Mouse (Mus musculus): ENCODE data around the gene Lctl. TPM values are rescaled to one million over a fixed set of nuclear protein-coding genes. Genes with fewer than 3 reads are reported as not detected.
A peak's percentile ranks its signal among the peaks of the same experiment; 100 is the strongest.
"Not testable (repeated sequence)": the region's sequence is repeated elsewhere in the genome, so short reads cannot be mapped to it uniquely, and the experiment has no call there.

Lctl gene
- total and polyA plus RNA-seq, 2 experiments from 2014 or later = not detected

- peak overlapping the region; percentile 75 for H3K27ac ChIP-seq (ENCODE audit: low read depth, low read length)
- no peaks in the 10 kb centered on the region for H3K9me3 ChIP-seq (ENCODE audit: low read length)
- peak overlapping the region; percentile 51 for H3K4me3 ChIP-seq (ENCODE audit: low read depth, low read length)
- H3K4me2 ChIP-seq (ENCODE audit: low read depth) = peak overlapping the region; percentile 49
- no peak for DNase-seq
- H3K4me1 ChIP-seq (ENCODE audit: insufficient read depth) = peaks cover 12% of the 10 kb centered on the region; the same call in 1 of the 2 replicates
- H3K9ac ChIP-seq = no peak overlapping the region
- H3K27me3 ChIP-seq (ENCODE audit: insufficient read depth, low read length) = no peaks in the 10 kb centered on the region
- H3K36me3 ChIP-seq (ENCODE audit: insufficient read depth) = peaks cover 55% of the 10 kb centered on the region
- peak; percentile 51 for TF ChIP-seq CTCF (IDR thresholded peaks at IDR 0.05; ENCODE audit: low read depth)
- 37% methylated on average over 3 of the region's 3 CpGs for WGBS
- peak; percentile 59 for ATAC-seq
These were observed 61.6 kb downstream of the Lctl start for GRCm38 (mm10) chr9:64178610-64178973.

- peak within 1 kb of the TSS; percentile 75 for H3K27ac ChIP-seq (ENCODE audit: low read depth, low read length)
- peak within 1 kb of the TSS; percentile 56 for H3K9ac ChIP-seq
- peaks cover 55% of the 10 kb centered on the region for H3K36me3 ChIP-seq (ENCODE audit: insufficient read depth)
- peak; percentile 97 for DNase-seq
- TF ChIP-seq CTCF (IDR thresholded peaks at IDR 0.05; ENCODE audit: low read depth) = peak; percentile 74
- peak; percentile 97 for ATAC-seq
- H3K4me2 ChIP-seq (ENCODE audit: low read depth) = peak within 1 kb of the TSS; percentile 49
- peaks cover 12% of the 10 kb centered on the region; the same call in 1 of the 2 replicates for H3K4me1 ChIP-seq (ENCODE audit: insufficient read depth)
- WGBS = under 1% methylated on average over 35 of the region's 35 CpGs
- H3K4me3 ChIP-seq (ENCODE audit: low read depth, low read length) = peak within 1 kb of the TSS; percentile 51
- H3K9me3 ChIP-seq (ENCODE audit: low read length) = no peaks in the 10 kb centered on the region
- no peaks in the 10 kb centered on the region for H3K27me3 ChIP-seq (ENCODE audit: insufficient read depth, low read length)
These were observed 62.2 kb downstream of the Lctl start, which contains the start of gene Snapc5 for GRCm38 (mm10) chr9:64178974-64179646. TSS of gene Snapc5 (plus strand) at chr9:64179274.

- H3K4me2 ChIP-seq (ENCODE audit: low read depth); H3K4me1 ChIP-seq (ENCODE audit: insufficient read depth); H3K9me3 ChIP-seq (ENCODE audit: low read length); H3K4me3 ChIP-seq (ENCODE audit: low read depth, low read length); H3K27me3 ChIP-seq (ENCODE audit: insufficient read depth, low read length); ATAC-seq; H3K27ac ChIP-seq (ENCODE audit: low read depth, low read length); DNase-seq; H3K9ac ChIP-seq: not testable (repeated sequence)
- 95% methylated on average over 5 of the region's 5 CpGs for WGBS
- H3K36me3 ChIP-seq (ENCODE audit: insufficient read depth) = peaks cover 43% of the 10 kb centered on the region
These were observed 66.3 kb downstream of the Lctl start for GRCm38 (mm10) chr9:64183295-64183694.

- Histone ChIP-seq H3K9ac (no peak overlapping the region), H3K27me3 (ENCODE audit: insufficient read depth, low read length) (no peaks in the 10 kb centered on the region), H3K4me3 (ENCODE audit: low read depth, low read length) (no peak overlapping the region), H3K9me3 (ENCODE audit: low read length) (no peaks in the 10 kb centered on the region), H3K27ac (ENCODE audit: low read depth, low read length) (no peak overlapping the region), H3K36me3 (ENCODE audit: insufficient read depth) (peaks cover 46% of the 10 kb centered on the region), H3K4me1 (ENCODE audit: insufficient read depth) (0 out of 2 replicates have a peak, but pooled peaks cover 5% of the 10 kb centered on the region), H3K4me2 (ENCODE audit: low read depth) (no peak overlapping the region)
- DNase-seq = no peak
- WGBS = 95% methylated on average over 5 of the region's 5 CpGs
- no peak for TF ChIP-seq CTCF (IDR thresholded peaks at IDR 0.05; ENCODE audit: low read depth)
- ATAC-seq = no peak
These were observed 67.4 kb downstream of the Lctl start for GRCm38 (mm10) chr9:64184166-64184840.

Other genes with a start within 250 kb of the Lctl start
- 4.5 and 7.5 TPM in 2 replicates for gene Smad6, start 95.1 kb upstream of the Lctl start, total RNA-seq (2014; rRNA removed)
- 1.4 and 1.5 TPM in 2 replicates for gene Smad6, start 95.1 kb upstream of the Lctl start, polyA plus RNA-seq (2015; fragmentation: Nextera tagmentation; extraction: Ambion mirVana)
- gene Zwilch, start 56.0 kb downstream of the Lctl start, total RNA-seq (2014; rRNA removed) = 5.8 and 8.9 TPM in 2 replicates
- 1.3 and 2.0 TPM in 2 replicates for gene Zwilch, start 56.0 kb downstream of the Lctl start, polyA plus RNA-seq (2015; fragmentation: Nextera tagmentation; extraction: Ambion mirVana)
- 957 and 1,068 TPM in 2 replicates for gene Rpl4, start 56.2 kb downstream of the Lctl start, total RNA-seq (2014; rRNA removed)
- gene Rpl4, start 56.2 kb downstream of the Lctl start, polyA plus RNA-seq (2015; fragmentation: Nextera tagmentation; extraction: Ambion mirVana) = 693 and 790 TPM in 2 replicates
- 10.5 and 15.2 TPM in 2 replicates for gene Snapc5, start 62.1 kb downstream of the Lctl start, total RNA-seq (2014; rRNA removed)
- gene Snapc5, start 62.1 kb downstream of the Lctl start, polyA plus RNA-seq (2015; fragmentation: Nextera tagmentation; extraction: Ambion mirVana) = 18.2 and 24.5 TPM in 2 replicates
- gene Uchl4, start 118.1 kb downstream of the Lctl start, total RNA-seq (2014; rRNA removed) = 0.62 TPM in 1 of 2 replicates, not detected in the other
- 1.8 and 2.3 TPM in 2 replicates for gene Uchl4, start 118.1 kb downstream of the Lctl start, polyA plus RNA-seq (2015; fragmentation: Nextera tagmentation; extraction: Ambion mirVana)
- gene Map2k1, start 136.5 kb downstream of the Lctl start, total RNA-seq (2014; rRNA removed) = 69.9 and 82.4 TPM in 2 replicates
- gene Map2k1, start 136.5 kb downstream of the Lctl start, polyA plus RNA-seq (2015; fragmentation: Nextera tagmentation; extraction: Ambion mirVana) = 53.1 and 60.8 TPM in 2 replicates
- 81.2 and 85.9 TPM in 2 replicates for gene Tipin, start 164.4 kb downstream of the Lctl start, total RNA-seq (2014; rRNA removed)
- 88.0 and 96.5 TPM in 2 replicates for gene Tipin, start 164.4 kb downstream of the Lctl start, polyA plus RNA-seq (2015; fragmentation: Nextera tagmentation; extraction: Ambion mirVana)
- gene Dis3l, start 224.1 kb downstream of the Lctl start, total RNA-seq (2014; rRNA removed) = 19.6 and 28.6 TPM in 2 replicates
- 15.3 and 18.1 TPM in 2 replicates for gene Dis3l, start 224.1 kb downstream of the Lctl start, polyA plus RNA-seq (2015; fragmentation: Nextera tagmentation; extraction: Ambion mirVana)

All from forebrain, postnatal 0 days (tissue).